Mouse (Mus musculus) forebrain, embryonic 12.5 days (tissue): Measurements from ENCODE around the gene Ccdc194. TPM values are rescaled to one million over a fixed set of nuclear protein-coding genes. Genes with fewer than 3 reads are reported as not detected.
A peak's percentile ranks its signal among the peaks of the same experiment; 100 is the strongest.
"Not testable (repeated sequence)": the region's sequence is repeated elsewhere in the genome, so short reads cannot be mapped to it uniquely, and the experiment has no call there.

Experiments used
- ATAC-seq: fragments of 200-750 bp; cut with Nextera tagmentation; 2 replicates; pipeline ENCODE4 v1.8.0; 2017; ENCODE audit warnings: moderate TSS enrichment; ENCODE audit not compliant: low FRiP score
- H3K27ac ChIP-seq: fragments of 300-500 bp; sonication (generic); 2 replicates; pipeline ENCODE4 v1.5.1; 2016; ENCODE audit warnings: mild to moderate bottlenecking
- H3K27me3 ChIP-seq: fragments of 300-500 bp; sonication (generic); 2 replicates; pipeline ENCODE4 v1.6.1; 2016; ENCODE audit warnings: mild to moderate bottlenecking
- H3K36me3 ChIP-seq: fragments of 300-500 bp; sonication (generic); replicated peaks from 2 replicates; pipeline ENCODE4 v1.6.1; 2016; ENCODE audit warnings: mild to moderate bottlenecking
- H3K4me1 ChIP-seq: fragments of 300-500 bp; sonication (generic); 2 replicates; pipeline ENCODE4 v1.6.1; 2016
- H3K4me2 ChIP-seq: fragments of 300-500 bp; sonication (generic); 2 replicates; pipeline ENCODE4 v1.6.1; 2016; ENCODE audit warnings: mild to moderate bottlenecking, moderate library complexity
- H3K4me3 ChIP-seq: fragments of 300-500 bp; sonication (generic); replicated peaks from 2 replicates; pipeline ENCODE4 v1.5.1; 2016; ENCODE audit warnings: mild to moderate bottlenecking
- H3K9ac ChIP-seq: fragments of 300-500 bp; sonication (generic); 2 replicates; pipeline ENCODE4 v1.6.1; 2016; ENCODE audit warnings: mild to moderate bottlenecking
- H3K9me3 ChIP-seq: fragments of 300-500 bp; sonication (generic); 2 replicates; pipeline ENCODE4 v1.6.1; 2016
- WGBS: fragments of 180-500 bp; shearing (Covaris S2); methylation state at CpG from one replicate; pipeline ENCODE4 v1.1.7; 2016; 5-methylcytosine and 5-hydroxymethylcytosine counted together
- polyA plus RNA-seq: library from polyadenylated mRNA; unstranded; fragments of >200 nt; fragmentation: Nextera tagmentation; extraction: Ambion mirVana; gene quantifications from 2 replicates; pipeline ENCODE4 v1.2.1, GENCODE M21; 2016

Ccdc194 gene
- polyA plus RNA-seq, 1 experiment from 2014 or later = 0.20 TPM

GRCm38 (mm10) chr8:71545053-71545452 lies 19.5 kb upstream of the Ccdc194 start:
- Histone ChIP-seq H3K4me2 (no peak overlapping the region), H3K4me1 (peaks cover 9% of the 10 kb centered on the region)
- WGBS = 89% methylated on average over 11 of the region's 11 CpGs

GRCm38 (mm10) chr8:71543755-71544154 lies 18.2 kb upstream of the Ccdc194 start:
- no peak overlapping the region for H3K27ac ChIP-seq
- peaks cover 9% of the 10 kb centered on the region for H3K4me1 ChIP-seq
- peak overlapping the region; percentile 70 for H3K4me2 ChIP-seq
- ATAC-seq = no peak
- peaks cover 12% of the 10 kb centered on the region for H3K27me3 ChIP-seq
- peak overlapping the region; percentile 70; the same call in 1 of the 2 replicates for H3K9ac ChIP-seq
- WGBS = 90% methylated on average over 9 of the region's 9 CpGs
- H3K9me3 ChIP-seq = no peaks in the 10 kb centered on the region
- peak overlapping the region; percentile 84 for H3K4me3 ChIP-seq
- H3K36me3 ChIP-seq = peaks cover 32% of the 10 kb centered on the region

More at GRCm38 (mm10) chr8:71545053-71545452, 19.5 kb upstream of the Ccdc194 start:
- no peak overlapping the region for H3K9ac ChIP-seq
- peaks cover 34% of the 10 kb centered on the region for H3K36me3 ChIP-seq
- no peaks in the 10 kb centered on the region for H3K9me3 ChIP-seq
- no peak overlapping the region for H3K4me3 ChIP-seq
- H3K27ac ChIP-seq = no peak overlapping the region
- 0 out of 2 replicates have a peak, but pooled peaks cover 3% of the 10 kb centered on the region for H3K27me3 ChIP-seq
- ATAC-seq = no peak

GRCm38 (mm10) chr8:71542632-71543343 lies 17.3 kb upstream of the Ccdc194 start, which contains the start of gene Mvb12a:
Gene Mvb12a, plus strand, starts transcription at chr8:71542922.
- under 1% methylated on average over 49 of the region's 55 CpGs for WGBS
- Histone ChIP-seq H3K4me1 (peaks cover 10% of the 10 kb centered on the region), H3K9ac (peak within 1 kb of the TSS; percentile 70), H3K9me3 (no peaks in the 10 kb centered on the region), H3K4me2 (peak within 1 kb of the TSS; percentile 70), H3K4me3 (peak within 1 kb of the TSS; percentile 84), H3K27ac (peak within 1 kb of the TSS; percentile 47; the same call in 1 of the 2 replicates), H3K27me3 (peaks cover 22% of the 10 kb centered on the region), H3K36me3 (peaks cover 25% of the 10 kb centered on the region)
- ATAC-seq = peak; percentile 97

- H3K27me3 ChIP-seq = peaks cover 57% of the 10 kb centered on the region
- peak; percentile 64; the same call in 1 of the 2 replicates for ATAC-seq
- peak within 1 kb of the TSS; percentile 29; the same call in 1 of the 2 replicates for H3K9ac ChIP-seq
These were observed 11.7 kb upstream of the Ccdc194 start, which contains the start of gene Bst2 for GRCm38 (mm10) chr8:71537028-71537867. Gene Bst2, minus strand, starts transcription at chr8:71537456.

GRCm38 (mm10) chr8:71535663-71536062 lies 10.2 kb upstream of the Ccdc194 start:
- H3K4me2 ChIP-seq = no peak overlapping the region
- no peak overlapping the region for H3K4me3 ChIP-seq
- ATAC-seq = no peak
- H3K27ac ChIP-seq = no peak overlapping the region
- WGBS = 74% methylated on average over 5 of the region's 5 CpGs
- no peak overlapping the region for H3K9ac ChIP-seq
- peaks cover 9% of the 10 kb centered on the region; the same call in 1 of the 2 replicates for H3K4me1 ChIP-seq
- no peaks in the 10 kb centered on the region for H3K9me3 ChIP-seq
- H3K27me3 ChIP-seq = peaks cover 55% of the 10 kb centered on the region
- H3K36me3 ChIP-seq = no peaks in the 10 kb centered on the region

More at GRCm38 (mm10) chr8:71537028-71537867, 11.7 kb upstream of the Ccdc194 start, which contains the start of gene Bst2:
- H3K4me1 ChIP-seq = peaks cover 9% of the 10 kb centered on the region; the same call in 1 of the 2 replicates
- no peaks in the 10 kb centered on the region for H3K36me3 ChIP-seq
- H3K4me3 ChIP-seq = peak within 1 kb of the TSS; percentile 34
- peak within 1 kb of the TSS; percentile 55 for H3K4me2 ChIP-seq
- no peaks in the 10 kb centered on the region for H3K9me3 ChIP-seq
- no peak within 1 kb of the TSS for H3K27ac ChIP-seq
- WGBS = 2% methylated on average over 37 of the region's 37 CpGs

GRCm38 (mm10) chr8:71534263-71534810 lies 8.8 kb upstream of the Ccdc194 start:
- no peak overlapping the region for H3K9ac ChIP-seq
- no peak for ATAC-seq
- H3K4me1 ChIP-seq = peaks cover 9% of the 10 kb centered on the region; the same call in 1 of the 2 replicates
- H3K27me3 ChIP-seq = peaks cover 50% of the 10 kb centered on the region
- H3K4me2 ChIP-seq = no peak overlapping the region
- no peak overlapping the region for H3K27ac ChIP-seq
- H3K36me3 ChIP-seq = no peaks in the 10 kb centered on the region
- no peaks in the 10 kb centered on the region for H3K9me3 ChIP-seq
- WGBS = 42% methylated on average over 3 of the region's 3 CpGs
- H3K4me3 ChIP-seq = no peak overlapping the region

GRCm38 (mm10) chr8:71530735-71531467 lies 5.4 kb upstream of the Ccdc194 start:
- WGBS = 74% methylated on average over 8 of the region's 12 CpGs
- not testable (repeated sequence) for ATAC-seq, H3K36me3 ChIP-seq

GRCm38 (mm10) chr8:71528362-71529073 lies 3.0 kb upstream of the Ccdc194 start:
- H3K27ac ChIP-seq = no peak overlapping the region
- no peaks in the 10 kb centered on the region for H3K9me3 ChIP-seq
- no peaks in the 10 kb centered on the region for H3K36me3 ChIP-seq
- ATAC-seq = no peak
- H3K9ac ChIP-seq = no peak overlapping the region
- no peak overlapping the region for H3K4me2 ChIP-seq
- H3K4me3 ChIP-seq = no peak overlapping the region
- peaks cover 20% of the 10 kb centered on the region for H3K4me1 ChIP-seq
- H3K27me3 ChIP-seq = peaks cover 57% of the 10 kb centered on the region
- WGBS = 91% methylated on average over 11 of the region's 11 CpGs

More at GRCm38 (mm10) chr8:71530735-71531467, 5.4 kb upstream of the Ccdc194 start:
- not testable (repeated sequence) for H3K4me2 ChIP-seq, H3K4me3 ChIP-seq, H3K27ac ChIP-seq, H3K9ac ChIP-seq, H3K9me3 ChIP-seq
- Histone ChIP-seq H3K27me3 (peaks cover 43% of the 10 kb centered on the region), H3K4me1 (peaks cover 12% of the 10 kb centered on the region)

- H3K27ac ChIP-seq = no peak overlapping the region
- no peaks in the 10 kb centered on the region for H3K36me3 ChIP-seq
- ATAC-seq = no peak
- 48% methylated on average over 3 of the region's 3 CpGs for WGBS
- H3K27me3 ChIP-seq = peaks cover 62% of the 10 kb centered on the region
- H3K9ac ChIP-seq = no peak overlapping the region
- H3K9me3 ChIP-seq = no peaks in the 10 kb centered on the region
- no peak overlapping the region for H3K4me3 ChIP-seq
- H3K4me2 ChIP-seq = no peak overlapping the region
- peaks cover 20% of the 10 kb centered on the region for H3K4me1 ChIP-seq
These were observed 1.8 kb upstream of the Ccdc194 start for GRCm38 (mm10) chr8:71527162-71527870.

- H3K36me3 ChIP-seq = no peaks in the 10 kb centered on the region
- ATAC-seq = no peak
- H3K27me3 ChIP-seq = peaks cover 62% of the 10 kb centered on the region
- peak overlapping the region; percentile 25; the same call in 1 of the 2 replicates for H3K9ac ChIP-seq
- H3K4me3 ChIP-seq = no peak overlapping the region
- H3K9me3 ChIP-seq = no peaks in the 10 kb centered on the region
- no peak overlapping the region for H3K27ac ChIP-seq
- no peak overlapping the region for H3K4me2 ChIP-seq
- 3% methylated on average over 6 of the region's 6 CpGs for WGBS
- H3K4me1 ChIP-seq = peaks cover 20% of the 10 kb centered on the region
These were observed 761 bp upstream of the Ccdc194 start for GRCm38 (mm10) chr8:71526272-71526671.
